Mouse (Mus musculus): Measurements from ENCODE around the gene Mad1l1.
A peak's percentile ranks its signal among the peaks of the same experiment; 100 is the strongest.
"Not testable (repeated sequence)": the region's sequence is repeated elsewhere in the genome, so short reads cannot be mapped to it uniquely, and the experiment has no call there.

Mad1l1 gene

GRCm38 (mm10) chr5:140013652-140014051 is 307.7 kb downstream of the Mad1l1 start:
- DNase-seq (ENCODE audit: low spot score in 2 of 2) = no peak

- no peak for DNase-seq (ENCODE audit: low spot score in 2 of 2)
These were observed 308.9 kb downstream of the Mad1l1 start for GRCm38 (mm10) chr5:140012286-140012967.

- DNase-seq (ENCODE audit: low spot score in 2 of 2) = no peak
These were observed 310.9 kb downstream of the Mad1l1 start for GRCm38 (mm10) chr5:140010405-140010804.

GRCm38 (mm10) chr5:140009083-140009655 is 312.2 kb downstream of the Mad1l1 start:
- DNase-seq (ENCODE audit: low spot score in 2 of 2) = no peak

GRCm38 (mm10) chr5:140008523-140008806 is 312.9 kb downstream of the Mad1l1 start:
- no peak for DNase-seq (ENCODE audit: low spot score in 2 of 2)

DNA sequence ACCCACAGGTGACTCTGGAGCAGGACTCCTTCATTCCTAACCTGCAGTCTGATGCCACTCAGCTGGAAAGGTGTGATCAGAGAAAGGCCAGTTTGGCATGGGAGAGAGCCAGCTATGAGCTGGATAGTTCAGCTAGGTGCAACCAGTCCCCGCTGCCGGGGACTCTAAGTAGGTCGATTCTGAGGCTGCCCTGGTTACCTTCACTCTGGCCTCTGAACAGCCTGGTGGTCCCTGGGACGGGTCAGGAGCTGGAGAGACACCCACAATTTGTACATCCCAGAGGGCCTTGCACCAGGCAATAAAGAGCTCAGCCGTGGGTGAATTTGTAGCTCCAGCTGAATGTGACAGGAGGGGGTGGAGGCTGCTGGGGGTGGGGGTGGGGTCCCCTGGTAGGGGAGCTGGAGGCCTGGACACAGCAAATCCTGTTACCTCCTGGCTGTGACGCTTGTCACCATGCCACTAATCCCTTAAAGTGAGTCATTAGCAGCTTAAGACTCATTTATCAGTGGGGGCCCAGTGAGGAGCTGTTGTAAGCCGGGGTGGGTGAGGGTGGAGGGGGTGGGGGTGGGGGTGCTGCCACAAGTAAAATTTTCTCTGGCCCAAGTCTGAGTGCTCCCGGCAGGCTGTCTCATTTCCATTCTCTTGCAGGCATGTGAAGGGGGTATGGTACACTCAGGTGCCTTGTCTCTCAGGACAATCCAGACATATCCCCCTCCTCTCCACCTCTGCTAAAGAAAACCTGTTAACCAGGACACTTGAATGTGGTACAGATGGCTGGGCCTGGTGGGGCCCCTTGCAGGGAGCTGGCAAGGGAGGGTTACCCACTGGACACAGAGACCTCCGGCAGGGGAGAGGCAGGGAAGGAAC is 313.5 kb downstream of the Mad1l1 start:
- DNase-seq (ENCODE audit: low spot score in 2 of 2) = no peak

- no peak for DNase-seq (ENCODE audit: low spot score in 2 of 2)
These were observed 314.5 kb downstream of the Mad1l1 start for GRCm38 (mm10) chr5:140006861-140007260.

DNA sequence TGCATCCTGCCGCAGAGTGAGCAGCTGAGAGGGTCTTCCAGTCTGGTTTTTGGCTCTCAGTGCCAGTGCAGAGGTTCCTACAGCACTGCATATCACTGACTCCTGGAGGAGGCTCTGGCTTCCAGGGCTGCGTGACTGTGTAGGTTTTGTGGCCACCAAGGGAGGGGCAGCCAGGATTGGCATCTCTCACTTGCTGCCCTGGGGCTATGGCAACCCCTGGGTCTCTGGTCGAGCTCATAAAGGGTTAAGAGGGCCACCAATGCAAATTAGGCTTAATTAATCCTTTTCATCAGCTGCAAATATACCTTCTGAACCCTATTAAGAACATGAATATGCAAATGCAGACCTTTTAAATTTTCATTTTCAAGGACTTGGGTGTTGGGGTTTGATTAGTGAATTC is 318.8 kb downstream of the Mad1l1 start:
- DNase-seq (ENCODE audit: low spot score in 2 of 2) = no peak

DNA sequence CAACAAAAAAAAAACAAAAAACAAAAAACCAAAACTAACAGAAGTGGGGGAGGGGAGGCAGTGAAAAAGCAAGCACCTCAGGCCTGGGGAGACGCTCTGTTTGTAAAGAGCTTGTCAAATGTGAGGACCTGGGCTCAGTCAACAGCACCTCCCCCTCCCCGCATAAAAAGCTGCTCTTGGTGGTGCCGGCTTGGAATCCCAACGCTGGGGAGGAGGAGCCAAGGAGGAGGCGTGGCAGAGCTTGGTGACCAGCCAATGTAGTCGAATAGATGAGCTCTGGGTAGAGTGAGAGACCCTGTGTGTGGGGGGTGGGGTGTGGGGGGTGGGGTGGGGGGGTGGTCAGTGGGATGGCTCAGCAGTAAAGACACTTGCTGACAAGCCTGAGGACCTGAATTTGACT is 322.4 kb downstream of the Mad1l1 start:
- no peak for DNase-seq (ENCODE audit: low spot score in 2 of 2)

DNA sequence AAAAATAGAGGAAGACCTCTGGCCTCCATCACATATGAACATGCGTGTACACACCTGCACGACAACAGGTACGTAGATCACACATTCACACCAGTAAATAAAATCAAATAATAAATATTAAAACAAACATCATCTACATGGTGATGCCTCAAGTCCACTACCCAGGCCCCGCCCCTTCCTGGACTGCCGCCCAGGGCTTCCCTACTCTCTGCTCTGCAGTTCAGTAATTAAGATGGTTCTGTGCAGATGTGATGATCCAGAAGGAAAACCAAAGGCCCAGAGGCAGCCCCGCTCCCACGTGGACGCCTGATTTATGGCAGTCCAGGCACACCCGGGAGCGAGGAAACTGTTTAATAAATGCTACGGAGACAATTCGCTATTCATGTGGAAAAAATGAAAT is 323.0 kb downstream of the Mad1l1 start:
- DNase-seq (ENCODE audit: low spot score in 2 of 2) = not testable (repeated sequence)

- no peak for DNase-seq (ENCODE audit: low spot score in 2 of 2)
These were observed 329.8 kb downstream of the Mad1l1 start for GRCm38 (mm10) chr5:139991531-139991930.

DNA sequence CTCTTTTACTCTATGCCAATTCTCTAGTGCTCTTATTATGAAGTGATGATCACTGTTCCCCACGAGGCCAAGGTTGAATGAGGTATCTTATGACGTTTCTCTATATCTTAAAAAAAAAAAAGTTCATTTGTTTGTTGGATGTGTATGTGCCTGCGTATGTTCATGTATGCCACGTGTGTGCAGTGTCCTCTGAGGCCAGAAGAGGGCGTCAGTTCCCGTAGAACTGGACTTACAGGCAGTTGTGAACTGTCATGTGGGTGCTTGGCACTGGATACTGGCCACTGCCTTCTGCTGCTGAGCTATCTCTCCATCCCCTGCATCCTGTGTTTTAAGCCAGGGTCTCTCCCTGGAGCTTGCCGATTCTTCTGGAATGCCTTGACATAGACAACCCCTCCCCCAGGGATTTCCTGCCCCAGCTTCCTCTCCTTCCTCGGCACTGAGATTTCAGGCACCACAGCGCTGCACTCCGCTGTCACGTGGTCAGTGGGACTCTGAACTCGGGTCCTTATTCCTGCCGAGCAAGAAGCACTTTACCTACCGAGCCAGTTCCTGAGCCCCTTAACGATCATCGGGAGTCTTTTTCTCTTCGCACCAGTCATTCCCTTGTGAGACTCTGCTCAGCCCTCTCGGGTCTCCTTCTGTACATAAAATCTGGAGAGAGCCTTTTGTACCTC is 336.1 kb downstream of the Mad1l1 start:
- no peak for DNase-seq (ENCODE audit: low spot score in 2 of 2)

DNA sequence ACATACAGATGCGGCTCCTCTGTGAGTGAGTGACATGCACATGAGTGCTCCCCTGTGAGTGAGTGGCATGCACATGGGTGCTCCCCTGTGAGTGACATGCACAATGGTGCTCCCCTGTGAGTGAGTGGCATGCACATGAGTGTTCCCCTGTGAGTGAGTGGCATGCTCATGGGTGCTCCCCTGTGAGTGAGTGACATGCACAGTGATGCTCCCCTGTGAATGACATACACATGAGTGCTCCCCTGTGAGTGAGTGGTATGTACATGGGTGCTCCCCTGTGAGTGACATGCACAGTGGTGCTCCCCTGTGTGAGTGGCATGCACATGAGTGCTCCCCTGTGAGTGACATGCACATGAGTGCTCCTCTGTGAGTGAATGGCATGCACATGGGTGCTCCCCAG is 339.4 kb downstream of the Mad1l1 start:
- no peak for DNase-seq (ENCODE audit: low spot score in 2 of 2)

- DNase-seq (ENCODE audit: low spot score in 2 of 2) = no peak
These were observed 342.0 kb downstream of the Mad1l1 start for GRCm38 (mm10) chr5:139979371-139979770.

DNA sequence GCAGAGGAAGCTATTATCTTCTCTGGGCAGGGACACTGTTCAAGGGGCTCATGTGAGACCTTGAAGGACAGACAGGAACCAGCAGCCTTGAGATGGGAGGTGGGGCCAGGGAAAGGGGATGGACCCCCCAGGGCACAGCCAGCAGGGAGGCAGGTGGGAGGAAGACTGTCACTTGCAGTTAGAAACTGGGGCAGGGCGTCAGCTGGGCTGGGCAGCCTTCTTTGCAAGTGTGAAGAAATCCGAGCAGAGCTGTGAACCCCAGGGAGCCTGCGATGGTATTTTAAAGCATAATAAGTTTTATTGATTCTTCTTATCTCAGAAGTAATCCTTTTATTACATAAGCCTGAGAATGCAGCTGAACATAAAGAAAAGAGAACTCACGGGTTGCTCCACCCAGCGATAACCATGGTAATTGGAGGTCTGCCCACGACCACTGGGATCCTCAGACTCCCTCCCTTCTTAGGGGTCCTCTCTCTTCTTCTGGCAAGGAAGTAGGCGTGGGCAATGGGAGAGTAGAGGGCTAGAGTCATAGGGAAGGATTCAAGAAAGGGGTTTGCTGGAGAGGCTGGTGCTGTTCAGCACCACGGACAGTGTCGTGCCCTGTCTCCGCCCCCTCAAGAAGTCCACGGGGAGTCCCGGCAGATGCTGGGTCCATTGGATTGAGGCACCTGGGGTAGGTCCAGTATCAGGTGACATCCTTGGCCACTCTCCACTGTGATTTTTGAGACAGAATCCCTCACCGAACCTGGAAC is 342.7 kb downstream of the Mad1l1 start:
- DNase-seq (ENCODE audit: low spot score in 2 of 2) = no peak

- no peak for DNase-seq (ENCODE audit: low spot score in 2 of 2)
These were observed 343.9 kb downstream of the Mad1l1 start for GRCm38 (mm10) chr5:139977476-139977875.

DNA sequence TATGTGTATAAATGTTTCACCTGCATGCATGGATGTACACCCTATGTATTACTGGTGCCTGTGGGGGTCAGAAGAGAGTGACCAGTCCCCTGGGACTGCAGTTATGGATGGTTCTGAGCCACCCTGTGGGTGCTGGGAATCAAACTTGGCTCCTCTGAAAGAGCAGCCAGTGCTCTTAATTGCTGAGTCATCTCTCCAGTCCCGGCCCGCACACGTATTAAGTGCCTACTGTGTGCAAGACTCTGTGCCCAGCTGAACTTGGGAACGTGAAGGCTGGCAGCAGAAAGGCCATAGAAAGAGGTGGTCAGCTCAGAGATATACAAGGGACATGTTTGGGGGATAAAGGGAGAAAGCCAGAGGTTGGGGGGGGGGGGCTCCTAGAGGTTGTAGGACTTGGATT is 344.8 kb downstream of the Mad1l1 start:
- no peak for DNase-seq (ENCODE audit: low spot score in 2 of 2)

- peak in 1 of 2 experiments; percentile 20 for DNase-seq (ENCODE audit: low spot score in 2 of 2)
These were observed 351.1 kb downstream of the Mad1l1 start for GRCm38 (mm10) chr5:139970186-139970631.

GRCm38 (mm10) chr5:139969151-139969948 is 352.0 kb downstream of the Mad1l1 start:
- no peak for DNase-seq (ENCODE audit: low spot score in 2 of 2)

- DNase-seq (ENCODE audit: low spot score in 2 of 2) = no peak
These were observed 355.8 kb downstream of the Mad1l1 start for GRCm38 (mm10) chr5:139965596-139965995.

- no peak for DNase-seq (ENCODE audit: low spot score in 2 of 2)
These were observed 357.0 kb downstream of the Mad1l1 start for GRCm38 (mm10) chr5:139964391-139964790.
